Mouse (Mus musculus) heart, postnatal 0 days (tissue): Measurements from ENCODE around the gene Spata2. TPM values are rescaled to one million over a fixed set of nuclear protein-coding genes. Genes with fewer than 3 reads are reported as not detected.

Experiments used
- ATAC-seq: fragments of 200-750 bp; cut with Nextera tagmentation; 2 replicates; pipeline ENCODE4 v1.8.0; 2017; ENCODE audit warnings: low read depth, moderate number of reproducible peaks, moderate library complexity; ENCODE audit not compliant: insufficient read depth
- DNase-seq: peaks from one replicate; pipeline ENCODE4 v3.0.0-alpha.2; 2016; ENCODE audit warnings: low spot score
- H3K27ac ChIP-seq: fragments of 300-500 bp; sonication (generic); 2 replicates; pipeline ENCODE4 v1.5.1; 2014; ENCODE audit warnings: low read depth, mild to moderate bottlenecking
- H3K27me3 ChIP-seq: fragments of 300-500 bp; sonication (generic); 2 replicates; pipeline ENCODE4 v1.6.1; 2014; ENCODE audit warnings: low read length, mixed read lengths; ENCODE audit not compliant: control insufficient read depth, insufficient read depth
- H3K36me3 ChIP-seq: fragments of 300-500 bp; sonication (generic); replicated peaks from 2 replicates; pipeline ENCODE4 v1.6.1; 2014; ENCODE audit warnings: low read length, mixed read lengths; ENCODE audit not compliant: control insufficient read depth, insufficient read depth
- H3K4me1 ChIP-seq: fragments of 300-500 bp; sonication (generic); 2 replicates; pipeline ENCODE4 v1.6.1; 2014; ENCODE audit warnings: antibody characterized with exemption; ENCODE audit not compliant: control insufficient read depth, insufficient read depth
- H3K4me2 ChIP-seq: fragments of 300-500 bp; sonication (generic); 2 replicates; pipeline ENCODE4 v1.6.1; 2014; ENCODE audit warnings: low read depth, mild to moderate bottlenecking, low read length, moderate library complexity
- H3K4me3 ChIP-seq: fragments of 300-500 bp; sonication (generic); 2 replicates; pipeline ENCODE4 v1.5.1; 2014; ENCODE audit warnings: low read depth, low read length
- H3K9ac ChIP-seq: fragments of 300-500 bp; sonication (generic); replicated peaks from 2 replicates; pipeline ENCODE4 v1.6.1; 2014; ENCODE audit warnings: low read depth, low read length, mixed read lengths
- H3K9me3 ChIP-seq: fragments of 300-500 bp; sonication (generic); replicated peaks from 2 replicates; pipeline ENCODE4 v1.6.1; 2016; ENCODE audit warnings: low read length; ENCODE audit not compliant: control insufficient read depth
- CTCF ChIP-seq: IDR thresholded peaks from 2 replicates; pipeline ENCODE4 v1.5.1; 2016; ENCODE audit warnings: antibody characterized with exemption, control low read depth, low read depth
- EP300 ChIP-seq: IDR thresholded peaks from 2 replicates; pipeline ENCODE4 v1.6.1; 2016; ENCODE audit warnings: antibody characterized with exemption, low read depth
- WGBS: fragments of 180-500 bp; shearing (Covaris S2); extraction: QIAGEN DNeasy Blood & Tissue Kit; methylation state at CpG from one replicate; pipeline ENCODE4 v1.1.7; 2014; 5-methylcytosine and 5-hydroxymethylcytosine counted together
- polyA plus RNA-seq: library from polyadenylated mRNA; unstranded; fragments of >200 nt; fragmentation: Nextera tagmentation; extraction: Ambion mirVana; gene quantifications from 2 replicates; pipeline ENCODE4 v1.2.1, GENCODE M21; 2015
- total RNA-seq: library from RNA; depleted of rRNA; stranded (reverse); fragments of >200 nt; gene quantifications from 2 replicates; pipeline ENCODE4 v1.2.3, GENCODE M21; 2014; ENCODE audit warnings: low replicate concordance

Gene Spata2
- total and polyA plus RNA-seq, 2 experiments from 2014 or later = 12.2 to 17.2 TPM

DNA sequence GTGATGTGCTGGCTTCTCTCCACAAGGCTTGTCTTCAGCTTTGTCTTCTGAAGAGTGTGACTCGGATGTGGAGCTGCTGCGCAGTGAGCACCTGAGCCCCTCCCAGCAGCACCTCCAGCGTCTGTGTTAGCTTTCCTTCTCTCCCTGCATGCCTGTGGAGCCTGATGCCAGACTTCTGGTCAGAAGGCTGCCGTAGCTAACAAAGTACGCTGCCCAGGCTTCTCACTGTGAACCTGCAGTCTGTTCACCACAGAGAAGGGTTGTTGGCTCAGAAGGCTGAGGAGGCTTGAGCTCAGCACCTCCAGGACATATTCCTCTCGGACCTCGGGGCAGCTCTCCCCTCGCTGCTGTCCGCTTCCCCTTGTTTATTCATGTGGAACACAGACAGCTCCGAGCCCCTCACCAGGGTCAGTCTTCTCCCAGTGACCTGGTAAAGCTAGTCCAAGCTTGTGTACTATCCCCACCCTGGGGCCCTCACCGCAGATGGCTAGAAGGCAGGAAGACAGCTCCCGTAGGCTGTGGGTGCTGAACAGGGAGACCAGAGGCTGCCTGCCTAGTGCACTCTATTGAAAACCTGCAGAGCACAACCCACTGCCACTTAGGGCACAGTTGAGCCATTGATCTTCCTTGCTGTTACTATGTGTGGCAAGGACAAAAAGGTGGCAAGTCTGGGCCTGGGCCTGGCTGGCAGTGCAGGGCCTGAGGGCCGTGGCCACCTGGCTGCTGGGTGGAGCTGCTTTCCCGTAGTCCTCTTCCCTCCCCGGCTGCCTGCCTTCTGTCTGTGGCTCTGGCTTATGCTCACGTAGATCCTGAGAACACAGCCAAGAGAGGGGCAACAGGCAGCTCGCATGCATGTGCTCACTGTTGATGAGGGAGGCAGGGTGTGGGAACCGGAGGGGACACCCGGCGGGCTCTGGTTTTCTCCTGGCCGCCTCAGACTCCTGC, 43.1 kb downstream of the Spata2 start:
- Histone ChIP-seq H3K4me1 (no peaks in the 10 kb centered on the region), H3K36me3 (peaks cover 78% of the 10 kb centered on the region), H3K9ac (no peak overlapping the region), H3K27me3 (no peaks in the 10 kb centered on the region), H3K9me3 (no peaks in the 10 kb centered on the region), H3K27ac (no peak overlapping the region), H3K4me3 (no peak overlapping the region), H3K4me2 (no peak overlapping the region)
- TF ChIP-seq EP300 = no peak
- TF ChIP-seq CTCF = no peak
- WGBS = 86% methylated on average over 21 of the region's 21 CpGs
- DNase-seq (no peak), ATAC-seq (no peak)

DNA sequence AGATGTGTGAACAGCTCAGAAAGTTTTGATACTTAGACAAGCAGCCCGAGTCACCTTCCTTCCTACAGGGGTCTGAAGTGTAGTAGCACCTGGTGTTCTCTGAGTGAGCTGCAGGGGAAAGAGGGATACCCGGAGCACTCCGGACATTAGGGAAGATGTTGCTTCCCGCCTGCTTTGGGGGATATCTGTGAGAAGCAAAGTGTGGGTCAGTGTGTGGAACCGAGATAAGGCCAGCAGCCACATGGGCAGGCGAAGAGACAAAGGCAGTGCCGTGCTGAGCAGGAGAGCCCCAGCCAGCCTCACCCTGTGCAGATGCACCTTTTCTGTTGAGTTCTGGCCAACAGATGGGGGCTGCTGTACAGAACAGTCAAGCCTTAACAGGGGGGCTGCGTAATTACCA, 45.1 kb downstream of the Spata2 start:
- DNase-seq (no peak), ATAC-seq (no peak)
- Histone ChIP-seq H3K9me3 (no peaks in the 10 kb centered on the region), H3K4me2 (no peak overlapping the region), H3K4me3 (no peak overlapping the region), H3K27ac (no peak overlapping the region), H3K27me3 (no peaks in the 10 kb centered on the region), H3K4me1 (no peaks in the 10 kb centered on the region), H3K9ac (no peak overlapping the region), H3K36me3 (peaks cover 75% of the 10 kb centered on the region)
- no peak for TF ChIP-seq CTCF
- 86% methylated on average over 8 of the region's 8 CpGs for WGBS

DNA sequence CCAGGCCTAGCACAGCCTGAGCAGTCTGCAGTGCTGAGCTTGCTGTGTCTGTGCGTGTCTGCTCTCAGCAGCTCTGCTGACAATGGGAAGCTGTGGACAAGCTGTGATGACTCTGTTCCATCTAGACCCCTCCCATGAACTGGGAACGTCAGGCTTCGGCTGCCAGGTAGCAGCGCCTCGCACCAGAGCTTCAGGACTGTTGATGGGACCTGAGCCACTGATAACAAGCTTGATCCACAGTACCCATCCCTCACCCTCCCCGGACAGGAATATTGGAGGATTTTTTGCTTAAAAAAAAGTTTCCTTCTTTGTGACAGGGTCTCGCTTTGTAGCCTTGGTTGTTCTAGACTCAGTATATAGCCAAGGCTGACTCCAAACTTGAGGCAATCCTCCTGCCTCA, 45.5 kb downstream of the Spata2 start:
- no peak for ATAC-seq
- H3K36me3 ChIP-seq = peaks cover 75% of the 10 kb centered on the region
- no peak for TF ChIP-seq EP300
- no peak for TF ChIP-seq CTCF
- no peak overlapping the region for H3K27ac ChIP-seq
- no peak for DNase-seq
- H3K4me1 ChIP-seq = no peaks in the 10 kb centered on the region
- no peak overlapping the region for H3K4me2 ChIP-seq
- H3K9ac ChIP-seq = no peak overlapping the region
- H3K9me3 ChIP-seq = no peaks in the 10 kb centered on the region
- H3K27me3 ChIP-seq = no peaks in the 10 kb centered on the region
- 89% methylated on average over 7 of the region's 7 CpGs for WGBS
- H3K4me3 ChIP-seq = no peak overlapping the region

DNA sequence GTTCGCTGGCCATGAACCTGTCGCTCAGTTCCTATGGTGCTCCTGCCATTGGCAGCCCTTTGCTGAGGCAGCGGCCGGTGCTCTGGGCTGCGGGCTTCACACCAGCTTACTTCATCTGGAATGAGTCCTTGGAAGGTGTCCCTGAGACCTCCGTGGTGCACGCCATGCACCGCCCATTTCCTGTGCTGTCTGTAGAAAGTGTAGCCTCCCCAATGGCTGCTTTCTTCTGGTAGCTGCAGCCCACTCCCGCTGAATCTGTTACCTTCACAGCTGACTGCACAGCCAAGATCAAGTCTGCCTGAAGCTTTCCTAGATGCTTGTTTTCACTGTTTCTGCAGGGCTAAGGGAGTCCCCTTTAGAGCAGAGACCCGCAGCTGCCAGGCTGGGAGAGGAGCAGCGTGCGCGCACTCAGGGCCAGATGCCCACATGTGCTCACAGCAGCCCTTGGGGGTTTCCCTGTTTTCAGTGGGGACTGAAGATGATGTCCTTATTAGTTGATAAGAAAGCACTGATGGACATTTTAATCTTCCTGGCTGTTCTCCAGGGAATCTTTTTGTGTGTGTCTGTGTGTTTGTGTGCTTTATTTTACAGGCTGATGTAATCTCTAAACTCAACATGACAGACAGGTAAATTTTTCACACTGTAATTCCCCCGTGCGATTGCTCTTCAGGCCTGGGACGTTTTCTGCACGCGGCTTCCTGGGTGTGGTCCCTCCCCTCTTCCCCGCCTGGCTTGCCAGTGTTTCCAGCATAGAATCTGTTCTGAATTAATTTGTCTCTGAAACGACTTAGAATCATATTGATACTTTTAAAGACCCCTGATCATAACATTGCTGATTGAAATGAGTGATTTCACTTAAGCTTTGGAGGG, 46.5 kb downstream of the Spata2 start:
- peaks cover 76% of the 10 kb centered on the region for H3K36me3 ChIP-seq
- DNase-seq (no peak), ATAC-seq (no peak)
- no peak overlapping the region for H3K4me2 ChIP-seq
- 69% methylated on average over 20 of the region's 20 CpGs for WGBS
- H3K4me3 ChIP-seq = no peak overlapping the region
- no peaks in the 10 kb centered on the region for H3K9me3 ChIP-seq
- TF ChIP-seq CTCF = no peak
- TF ChIP-seq EP300 = no peak
- no peak overlapping the region for H3K27ac ChIP-seq
- no peaks in the 10 kb centered on the region for H3K4me1 ChIP-seq
- H3K27me3 ChIP-seq = no peaks in the 10 kb centered on the region
- no peak overlapping the region for H3K9ac ChIP-seq

DNA sequence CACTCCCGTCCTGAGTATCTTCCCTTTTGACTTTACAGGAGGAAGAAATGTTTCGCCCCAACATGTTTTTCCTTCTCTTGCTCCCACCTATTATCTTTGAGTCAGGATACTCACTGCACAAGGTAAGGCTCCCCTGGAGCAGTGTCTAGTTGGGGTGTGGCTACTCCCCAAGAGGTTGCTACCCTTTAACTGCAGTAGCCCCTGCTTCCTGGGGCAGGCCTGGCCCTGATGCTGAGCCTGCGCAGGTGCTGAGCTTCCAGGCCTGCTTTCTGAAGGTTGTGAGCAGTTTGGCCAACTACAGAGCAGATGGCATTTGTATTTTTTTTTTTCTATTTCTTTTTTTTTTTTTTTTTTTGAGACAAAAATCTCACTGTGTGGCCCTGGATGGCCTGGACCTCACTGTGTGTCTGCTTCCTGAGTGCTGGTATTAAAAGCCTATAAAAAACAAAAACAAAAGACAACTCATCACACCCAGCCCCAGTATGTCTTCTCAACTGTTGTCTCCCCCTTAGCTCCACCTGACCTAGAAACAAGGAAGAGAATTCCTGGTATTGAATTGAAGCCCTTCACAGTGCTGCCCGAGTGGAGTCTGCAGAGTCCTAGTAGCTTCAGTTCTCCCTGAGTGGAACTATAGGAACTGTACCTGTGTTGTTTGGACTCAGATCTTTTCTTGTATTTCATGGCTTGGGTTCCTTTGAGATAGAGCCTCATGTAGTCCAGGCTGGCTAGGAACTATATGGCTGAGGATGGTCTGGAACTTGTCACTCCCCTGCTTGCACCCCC, 49.1 kb downstream of the Spata2 start:
- no peaks in the 10 kb centered on the region for H3K9me3 ChIP-seq
- H3K4me2 ChIP-seq = no peak overlapping the region
- H3K4me1 ChIP-seq = no peaks in the 10 kb centered on the region
- H3K27ac ChIP-seq = no peak overlapping the region
- WGBS = 91% methylated on average over 4 of the region's 4 CpGs
- H3K36me3 ChIP-seq = peaks cover 72% of the 10 kb centered on the region
- no peak overlapping the region for H3K9ac ChIP-seq
- no peaks in the 10 kb centered on the region for H3K27me3 ChIP-seq
- no peak for ATAC-seq
- TF ChIP-seq CTCF (no peak), EP300 (no peak)
- no peak for DNase-seq
- H3K4me3 ChIP-seq = no peak overlapping the region
